Mouse (Mus musculus): ENCODE data around the gene Wdr26. TPM values are rescaled to one million over a fixed set of nuclear protein-coding genes. Genes with fewer than 3 reads are reported as not detected.
A peak's percentile ranks its signal among the peaks of the same experiment; 100 is the strongest.

Gene Wdr26
- polyA plus RNA-seq, 1 experiment, result 19.6 TPM

DNA sequence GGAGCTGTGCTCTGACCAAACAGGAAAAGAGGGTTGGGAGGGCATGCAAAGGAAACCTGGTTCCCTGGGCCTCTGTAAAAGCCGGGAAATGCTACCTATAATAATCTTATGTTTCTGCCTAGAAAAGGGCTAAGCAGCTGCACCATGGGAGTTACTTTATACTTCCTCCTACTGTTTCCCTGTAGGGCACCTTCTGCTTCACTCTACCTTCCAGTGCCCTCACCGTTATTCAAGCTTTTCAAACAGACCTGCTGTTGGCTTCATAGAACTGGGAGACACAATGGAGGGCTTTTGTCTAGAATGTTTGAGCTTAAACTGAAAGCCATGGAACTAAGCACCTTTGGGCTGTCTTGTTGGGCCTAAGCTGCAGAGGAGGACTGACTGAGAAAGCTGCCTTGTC is 44.0 kb downstream of the Wdr26 start:
- TF ChIP-seq POLR2A (IDR thresholded peaks at IDR 0.05; ENCODE audit: low read depth, low read length), result no peak
- no peak for TF ChIP-seq CTCF (IDR thresholded peaks at IDR 0.05; ENCODE audit: extremely low read depth, insufficient read length, insufficient replicate concordance, low read depth, low read length)
- WGBS, result 88% methylated on average over 2 of the region's 2 CpGs
- H3K36me3 ChIP-seq (ENCODE audit: control insufficient read depth, insufficient read depth, low read length), result peaks cover 45% of the 10 kb centered on the region
- H3K27ac ChIP-seq (ENCODE audit: insufficient read depth, low read depth, low read length), result no peak overlapping the region
- H3K4me3 ChIP-seq (ENCODE audit: low read depth, low read length), result no peak overlapping the region
- no peaks in the 10 kb centered on the region for H3K27me3 ChIP-seq (ENCODE audit: control insufficient read depth, insufficient read depth, low read length)
- H3K4me1 ChIP-seq (ENCODE audit: control insufficient read depth, insufficient read depth, insufficient read length, low read length), result peaks cover 7% of the 10 kb centered on the region; the same call in 1 of the 2 replicates

DNA sequence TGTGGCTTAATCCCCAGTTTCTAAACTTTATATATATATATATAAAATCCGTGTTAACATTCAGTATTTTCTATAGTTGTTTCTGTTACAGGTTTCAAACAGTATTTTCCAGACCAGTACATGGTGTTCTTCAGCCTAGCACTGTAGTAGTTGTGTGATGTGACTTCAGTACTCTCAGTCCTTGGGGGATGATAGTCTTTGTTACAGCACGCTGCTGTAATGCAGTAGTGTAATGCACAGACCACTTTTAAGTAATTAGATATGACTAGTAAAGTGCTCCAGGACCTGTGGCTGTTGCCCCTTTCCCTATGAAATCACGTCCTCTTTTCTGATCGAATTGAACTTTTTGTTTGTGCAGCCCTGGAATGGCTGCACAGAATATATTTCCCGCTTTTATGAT is 60.3 kb downstream of the Wdr26 start:
- Histone ChIP-seq H3K4me3 (ENCODE audit: low read depth, low read length) (no peak overlapping the region), H3K27ac (ENCODE audit: insufficient read depth, low read depth, low read length) (no peak overlapping the region), H3K4me1 (ENCODE audit: control insufficient read depth, insufficient read depth, insufficient read length, low read length) (no peaks in the 10 kb centered on the region; the same call in 1 of the 2 replicates), H3K27me3 (ENCODE audit: control insufficient read depth, insufficient read depth, low read length) (no peaks in the 10 kb centered on the region), H3K36me3 (ENCODE audit: control insufficient read depth, insufficient read depth, low read length) (peaks cover 16% of the 10 kb centered on the region)
- WGBS, result 9% methylated on average over 5 of the region's 5 CpGs
- TF ChIP-seq POLR2A (IDR thresholded peaks at IDR 0.05; ENCODE audit: low read depth, low read length) (no peak), CTCF (IDR thresholded peaks at IDR 0.05; ENCODE audit: extremely low read depth, insufficient read length, insufficient replicate concordance, low read depth, low read length) (no peak)

DNA sequence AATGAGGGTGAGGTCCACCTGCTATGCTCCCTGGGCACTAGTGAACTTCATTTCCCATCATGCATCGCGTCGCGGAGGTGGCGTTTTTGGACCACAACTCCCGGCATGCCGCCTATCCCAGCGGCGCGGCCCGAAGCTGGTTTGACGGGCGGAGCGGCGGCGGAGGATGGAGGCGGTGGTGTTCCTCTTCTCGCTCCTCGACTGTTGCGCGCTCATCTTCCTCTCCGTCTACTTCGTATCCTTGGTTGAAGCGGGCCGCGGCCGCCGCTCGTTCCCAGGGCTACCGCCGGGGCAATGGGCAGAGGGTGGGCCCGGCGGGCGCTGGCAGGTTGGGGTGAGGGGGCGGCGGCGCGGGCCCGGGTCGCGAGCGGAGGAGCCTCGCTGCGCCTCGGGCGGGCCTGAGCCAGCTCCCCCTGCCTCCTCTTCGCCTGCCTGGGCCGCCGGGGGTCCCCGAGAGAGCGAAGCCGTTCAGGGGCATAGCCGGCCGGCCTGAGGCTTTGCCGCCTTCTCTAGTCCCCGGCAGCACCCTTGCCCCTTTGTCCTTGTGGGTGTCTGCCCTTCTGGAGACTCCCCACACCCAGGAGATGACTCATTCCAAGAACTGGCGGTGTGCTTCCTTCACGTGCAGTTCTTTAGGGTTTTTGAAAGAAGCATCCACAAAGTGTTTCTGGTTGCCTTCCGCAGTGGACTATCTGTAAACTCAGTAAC is 60.8 kb downstream of the Wdr26 start:
- WGBS, result under 1% methylated on average over 59 of the region's 59 CpGs
- no peak for TF ChIP-seq CTCF (IDR thresholded peaks at IDR 0.05; ENCODE audit: extremely low read depth, insufficient read length, insufficient replicate concordance, low read depth, low read length)
- TF ChIP-seq POLR2A (IDR thresholded peaks at IDR 0.05; ENCODE audit: low read depth, low read length), result peak; percentile 85
- Histone ChIP-seq H3K4me1 (ENCODE audit: control insufficient read depth, insufficient read depth, insufficient read length, low read length) (no peaks in the 10 kb centered on the region; the same call in 1 of the 2 replicates), H3K27me3 (ENCODE audit: control insufficient read depth, insufficient read depth, low read length) (no peaks in the 10 kb centered on the region), H3K27ac (ENCODE audit: insufficient read depth, low read depth, low read length) (peak overlapping the region; percentile 84), H3K36me3 (ENCODE audit: control insufficient read depth, insufficient read depth, low read length) (peaks cover 14% of the 10 kb centered on the region), H3K4me3 (ENCODE audit: low read depth, low read length) (peak overlapping the region; percentile 91)

DNA sequence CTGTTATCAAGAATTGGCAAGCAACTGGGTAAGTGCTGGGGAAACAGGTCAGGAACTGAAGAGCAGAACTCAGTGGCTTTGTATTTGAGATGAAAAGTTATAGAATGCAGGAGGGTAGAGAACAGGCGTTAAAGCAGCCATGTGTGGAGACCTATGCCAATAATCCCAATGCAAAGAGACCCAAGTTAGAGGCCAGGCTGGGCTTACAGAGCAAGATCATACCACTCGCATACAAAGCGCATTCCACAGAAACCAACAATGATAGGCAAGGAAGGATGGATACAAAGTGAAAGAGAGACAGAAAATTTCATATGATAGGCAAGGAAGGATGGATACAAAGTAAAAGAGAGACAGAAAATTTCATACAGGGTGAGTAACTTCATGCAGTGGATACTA is 61.4 kb downstream of the Wdr26 start:
- TF ChIP-seq CTCF (IDR thresholded peaks at IDR 0.05; ENCODE audit: extremely low read depth, insufficient read length, insufficient replicate concordance, low read depth, low read length) (no peak), POLR2A (IDR thresholded peaks at IDR 0.05; ENCODE audit: low read depth, low read length) (no peak)
- Histone ChIP-seq H3K27ac (ENCODE audit: insufficient read depth, low read depth, low read length) (no peak overlapping the region), H3K4me1 (ENCODE audit: control insufficient read depth, insufficient read depth, insufficient read length, low read length) (no peaks in the 10 kb centered on the region; the same call in 1 of the 2 replicates), H3K27me3 (ENCODE audit: control insufficient read depth, insufficient read depth, low read length) (no peaks in the 10 kb centered on the region), H3K36me3 (ENCODE audit: control insufficient read depth, insufficient read depth, low read length) (peaks cover 12% of the 10 kb centered on the region), H3K4me3 (ENCODE audit: low read depth, low read length) (no peak overlapping the region)
- WGBS, result 73% methylated on average over 3 of the region's 3 CpGs

DNA sequence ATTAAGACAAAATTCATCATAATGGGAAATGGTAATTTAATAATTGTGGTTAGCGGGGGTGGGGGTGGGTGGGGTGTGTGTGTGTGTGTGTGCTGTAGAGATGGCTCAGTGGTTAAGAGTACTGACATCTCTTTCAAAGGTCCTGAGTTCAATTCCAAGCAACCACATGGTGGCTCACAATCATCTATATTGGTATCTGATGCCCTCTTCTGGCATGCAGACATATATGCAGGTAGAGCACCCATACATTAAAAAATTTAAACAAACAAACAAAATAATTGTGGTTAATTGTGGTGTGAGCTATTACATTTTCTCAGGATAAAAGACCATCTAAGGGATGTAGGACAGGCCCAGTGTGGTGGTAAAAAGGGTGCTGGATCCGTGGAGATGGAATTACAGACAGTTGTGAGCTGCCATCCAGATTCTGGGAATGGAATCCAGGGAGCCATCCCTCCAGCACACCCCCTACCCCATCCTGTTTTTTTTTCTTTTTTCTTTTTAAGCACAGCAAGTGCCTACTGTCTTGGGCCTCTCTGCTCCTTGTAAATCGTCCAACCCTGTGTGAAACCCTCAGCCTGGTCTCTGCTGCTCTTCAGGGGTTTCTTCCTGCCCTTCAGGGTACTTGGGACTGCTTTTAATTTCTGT is 62.3 kb downstream of the Wdr26 start:
- no peak overlapping the region; the same call in 1 of the 2 replicates for H3K27ac ChIP-seq (ENCODE audit: insufficient read depth, low read depth, low read length)
- H3K4me1 ChIP-seq (ENCODE audit: control insufficient read depth, insufficient read depth, insufficient read length, low read length), result no peaks in the 10 kb centered on the region; the same call in 1 of the 2 replicates
- H3K27me3 ChIP-seq (ENCODE audit: control insufficient read depth, insufficient read depth, low read length), result no peaks in the 10 kb centered on the region
- H3K4me3 ChIP-seq (ENCODE audit: low read depth, low read length), result no peak overlapping the region
- H3K36me3 ChIP-seq (ENCODE audit: control insufficient read depth, insufficient read depth, low read length), result peaks cover 5% of the 10 kb centered on the region
- 78% methylated on average over 3 of the region's 3 CpGs for WGBS
- TF ChIP-seq CTCF (IDR thresholded peaks at IDR 0.05; ENCODE audit: extremely low read depth, insufficient read length, insufficient replicate concordance, low read depth, low read length) (no peak), POLR2A (IDR thresholded peaks at IDR 0.05; ENCODE audit: low read depth, low read length) (no peak)

DNA sequence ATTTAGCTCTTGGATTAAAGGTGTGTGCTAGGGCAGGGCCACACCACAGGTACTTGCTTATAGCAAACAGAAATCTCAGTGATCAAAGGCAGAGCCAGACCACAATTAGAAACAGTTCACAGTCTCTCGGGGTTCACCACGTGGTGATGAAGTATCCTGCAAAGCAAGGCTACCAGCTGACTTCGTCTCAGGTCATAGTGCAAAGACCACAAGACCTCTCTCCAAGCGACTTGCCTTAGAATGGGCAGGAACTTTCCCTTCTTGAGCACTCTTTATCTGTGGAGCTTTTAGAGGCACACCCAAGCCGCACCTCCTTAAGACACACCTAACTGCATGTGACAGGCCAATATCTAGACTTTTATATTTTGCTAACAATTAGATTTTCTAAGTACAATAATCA is 63.3 kb downstream of the Wdr26 start:
- no peak for TF ChIP-seq CTCF (IDR thresholded peaks at IDR 0.05; ENCODE audit: extremely low read depth, insufficient read length, insufficient replicate concordance, low read depth, low read length)
- no peak for TF ChIP-seq POLR2A (IDR thresholded peaks at IDR 0.05; ENCODE audit: low read depth, low read length)
- H3K27ac ChIP-seq (ENCODE audit: insufficient read depth, low read depth, low read length), result peak overlapping the region; percentile 95
- 19% methylated on average over 5 of the region's 5 CpGs for WGBS
- no peaks in the 10 kb centered on the region; the same call in 1 of the 2 replicates for H3K4me1 ChIP-seq (ENCODE audit: control insufficient read depth, insufficient read depth, insufficient read length, low read length)
- no peak overlapping the region for H3K4me3 ChIP-seq (ENCODE audit: low read depth, low read length)
- no peaks in the 10 kb centered on the region for H3K27me3 ChIP-seq (ENCODE audit: control insufficient read depth, insufficient read depth, low read length)
- H3K36me3 ChIP-seq (ENCODE audit: control insufficient read depth, insufficient read depth, low read length), result peaks cover 3% of the 10 kb centered on the region; the same call in 1 of the 2 replicates

DNA sequence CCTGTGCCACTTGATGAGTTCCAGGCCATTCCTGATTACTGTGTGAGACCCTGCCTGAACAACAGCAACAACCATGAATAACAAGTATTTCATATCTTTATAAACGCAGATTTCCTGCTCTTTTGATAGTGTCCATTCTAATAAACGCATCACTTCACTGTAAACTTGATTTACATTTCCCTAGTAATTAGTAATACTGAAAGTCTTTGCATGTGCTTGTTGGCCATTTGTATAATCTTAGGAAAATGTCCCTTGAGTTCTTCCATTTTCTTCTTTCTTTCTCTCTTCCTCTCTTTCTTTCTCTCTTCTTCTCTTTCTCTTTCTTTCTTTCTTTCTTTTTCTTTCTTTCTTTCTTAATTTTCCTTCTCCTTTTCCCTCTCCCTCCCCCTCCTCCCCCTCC is 65.6 kb downstream of the Wdr26 start:
- 69% methylated on average over 2 of the region's 2 CpGs for WGBS
- no peaks in the 10 kb centered on the region for H3K27me3 ChIP-seq (ENCODE audit: control insufficient read depth, insufficient read depth, low read length)
- TF ChIP-seq POLR2A (IDR thresholded peaks at IDR 0.05; ENCODE audit: low read depth, low read length), result no peak
- no peak for TF ChIP-seq CTCF (IDR thresholded peaks at IDR 0.05; ENCODE audit: extremely low read depth, insufficient read length, insufficient replicate concordance, low read depth, low read length)

More for the DNA sequence above, 65.6 kb downstream of the Wdr26 start:
- Histone ChIP-seq H3K27ac (ENCODE audit: insufficient read depth, low read depth, low read length) (no peak overlapping the region), H3K4me1 (ENCODE audit: control insufficient read depth, insufficient read depth, insufficient read length, low read length) (no peaks in the 10 kb centered on the region; the same call in 1 of the 2 replicates), H3K36me3 (ENCODE audit: control insufficient read depth, insufficient read depth, low read length) (peaks cover 1% of the 10 kb centered on the region), H3K4me3 (ENCODE audit: low read depth, low read length) (no peak overlapping the region)
